Mouse (Mus musculus) cortical plate, adult 2 months (tissue): ENCODE measurements around the gene C1d.

Experiments used
- CTCF ChIP-seq: fragments of 200-500 bp; IDR thresholded peaks from 2 replicates; pipeline ENCODE4 v1.5.1; 2011; ENCODE audit warnings: mild to moderate bottlenecking, control low read depth, low read length; ENCODE audit not compliant: insufficient read depth; ENCODE audit errors: extremely low read depth
- POLR2A ChIP-seq: fragments of 200-500 bp; IDR thresholded peaks from 2 replicates; pipeline ENCODE4 v1.6.1; 2011; ENCODE audit warnings: mild to moderate bottlenecking, low read length, control low read depth; ENCODE audit not compliant: insufficient read depth; ENCODE audit errors: extremely low read depth

GRCm38 (mm10) chr11:17288884-17289283 lies 31.5 kb downstream of the C1d start:
- TF ChIP-seq CTCF (no peak), POLR2A (no peak)
